ENCODE assay signal across 10 mouse cellular contexts in the genomic region with DNA sequence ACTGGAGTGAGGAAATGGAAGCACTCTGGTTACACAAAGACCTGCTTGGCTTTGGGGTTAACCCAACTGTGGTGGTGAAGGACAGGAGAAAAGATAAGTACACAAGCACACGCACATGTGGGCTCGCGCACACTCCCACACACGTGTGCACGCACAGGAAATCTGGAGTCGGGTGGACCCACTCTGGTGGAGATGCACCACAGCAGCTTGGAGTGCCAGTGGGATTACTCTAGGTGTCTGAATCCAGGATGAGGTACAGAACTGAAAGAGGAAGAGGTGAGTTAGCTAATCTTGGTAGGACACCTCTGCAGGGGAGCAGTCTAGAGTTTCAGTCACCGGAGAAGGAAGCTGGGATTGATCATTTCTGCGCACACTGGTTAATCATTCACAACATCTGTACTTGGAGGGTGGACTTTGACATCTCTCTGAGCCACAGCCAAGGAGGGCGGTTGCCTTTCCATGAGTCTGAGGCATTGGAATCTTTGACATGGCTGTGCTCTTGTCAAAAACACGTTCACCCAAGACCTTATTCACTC. TPM values are rescaled to one million over a fixed set of nuclear protein-coding genes. Genes with fewer than 3 reads are reported as not detected.
DNase-seq lines count a peak whose midpoint lies in the region; ATAC-seq and TF ChIP-seq lines count a peak whose summit lies in the region.
"Had no signal": no experiment of that assay in that cellular context is flagged by ENCODE, and none has a peak within 500 bp of the region (broad histone marks: within the 10 kb centered on the region; RNA-seq: fewer than 3 reads in every experiment).

No protein-coding gene starts in this region.

- H3K27ac ChIP-seq in MEL (ENCODE audit: control insufficient read depth, low read depth, low read length), result 0 out of 2 replicates have a peak overlapping the region, but pooled peaks have one; percentile 36
- H3K27ac ChIP-seq in kidney, embryonic 14.5 days (ENCODE audit: low read depth, low read length), result peak overlapping the region; percentile 5; the same call in 1 of the 2 replicates
- H3K27ac ChIP-seq in liver, embryonic 15.5 days (replicated peaks), result peak overlapping the region; percentile 74
- H3K27ac ChIP-seq: hindbrain, embryonic 15.5 days had no signal

- peak; percentile 90 to 91 for TF ChIP-seq EP300 in MEL (IDR thresholded peaks at IDR 0.05; ENCODE audit: low read depth in 1 of 2, low read length in 2 of 2)

- no peaks in the 10 kb centered on the region for H3K79me2 ChIP-seq in MEL (ENCODE audit: control insufficient read depth, insufficient read depth, low read length, poor library complexity)

- H3K36me3 ChIP-seq in MEL (ENCODE audit: control insufficient read depth in 1 of 2, insufficient read depth in 2 of 2, low read length in 2 of 2), result peaks cover 0 to 6% of the 10 kb centered on the region in 2 experiments; a peak in 2 of 4 replicates
- peaks cover 2% of the 10 kb centered on the region for H3K36me3 ChIP-seq in kidney, embryonic 14.5 days (ENCODE audit: control insufficient read depth, insufficient read depth, low read length)
- H3K36me3 ChIP-seq in liver, embryonic 15.5 days (replicated peaks), result peaks cover 3% of the 10 kb centered on the region

- WGBS in kidney, embryonic 14.5 days, result 76% methylated on average over 10 of the region's 10 CpGs
- 34% methylated on average over 10 of the region's 10 CpGs for WGBS in liver, embryonic 15.5 days (ENCODE audit: insufficient replicate concordance)

- H3K27me3 ChIP-seq in MEL (ENCODE audit: control insufficient read depth in 1 of 2, insufficient read depth in 2 of 2, low read length in 2 of 2), result no peaks in the 10 kb centered on the region
- H3K27me3 ChIP-seq in kidney, embryonic 14.5 days (ENCODE audit: control insufficient read depth, insufficient read depth, low read length), result no peaks in the 10 kb centered on the region
- H3K27me3 ChIP-seq in liver, embryonic 15.5 days, result no peaks in the 10 kb centered on the region
- H3K27me3 ChIP-seq: hindbrain, embryonic 15.5 days; Patski had no signal

- peak; percentile 35; the same call in 1 of the 2 replicates for ATAC-seq in kidney, embryonic 14.5 days (ENCODE audit: low FRiP score, low TSS enrichment)
- ATAC-seq in liver, embryonic 15.5 days (ENCODE audit: insufficient read depth), result peak; percentile 50
- ATAC-seq: Patski had no signal

- H3K9ac ChIP-seq in MEL (ENCODE audit: control insufficient read depth, low read depth, low read length, poor library complexity, severe bottlenecking), result no peak overlapping the region
- H3K9ac ChIP-seq in kidney, embryonic 14.5 days (ENCODE audit: low read depth, low read length), result no peak overlapping the region
- H3K9ac ChIP-seq in liver, embryonic 15.5 days, result no peak overlapping the region
- H3K9ac ChIP-seq: hindbrain, embryonic 15.5 days had no signal

- no peaks in the 10 kb centered on the region for H3K9me3 ChIP-seq in MEL (replicated peaks; ENCODE audit: insufficient read depth, low read length)
- H3K9me3 ChIP-seq in kidney, embryonic 14.5 days (ENCODE audit: control insufficient read depth, low read length), result no peaks in the 10 kb centered on the region
- H3K9me3 ChIP-seq in liver, embryonic 15.5 days (replicated peaks), result no peaks in the 10 kb centered on the region
- H3K9me3 ChIP-seq: hindbrain, embryonic 15.5 days had no signal

- no peak overlapping the region for H3K4me3 ChIP-seq in MEL (ENCODE audit: control insufficient read depth in 1 of 2, insufficient read depth in 1 of 2, low read depth in 2 of 2, low read length in 2 of 2)
- no peak overlapping the region for H3K4me3 ChIP-seq in kidney, embryonic 14.5 days (ENCODE audit: low read length)
- H3K4me3 ChIP-seq in liver, embryonic 15.5 days (replicated peaks), result no peak overlapping the region
- H3K4me3 ChIP-seq: hindbrain, embryonic 15.5 days had no signal

- TF ChIP-seq RAD21 in MEL (IDR thresholded peaks at IDR 0.05; ENCODE audit: low read depth, low read length), result no peak

- DNase-seq in CD4-positive helper T cell, adult 2 months (ENCODE audit: low read depth, low spot score), result peak; percentile 11
- DNase-seq in MEL (ENCODE audit: low read depth, low spot score), result peak; percentile 94
- no peak for DNase-seq in frontal cortex, adult 2 months (ENCODE audit: extremely low spot score in 1 of 2, low spot score in 1 of 2)
- DNase-seq in adipocyte (ENCODE audit: low spot score), result no peak
- DNase-seq in adrenal gland, postnatal 10 days, result no peak
- DNase-seq: gastrocnemius, postnatal 25 days had no signal

- H3K4me2 ChIP-seq in kidney, embryonic 14.5 days (replicated peaks; ENCODE audit: low read depth, low read length), result no peak overlapping the region
- peak overlapping the region; percentile 44 for H3K4me2 ChIP-seq in liver, embryonic 15.5 days
- H3K4me2 ChIP-seq: hindbrain, embryonic 15.5 days had no signal

- peaks cover 3 to 12% of the 10 kb centered on the region in 2 experiments; a peak in 3 of 4 replicates for H3K4me1 ChIP-seq in MEL (ENCODE audit: control insufficient read depth in 1 of 2, insufficient read depth in 2 of 2, low read length in 2 of 2)
- peaks cover under 1% of the 10 kb centered on the region for H3K4me1 ChIP-seq in kidney, embryonic 14.5 days (ENCODE audit: control insufficient read depth, insufficient read depth, low read length)
- H3K4me1 ChIP-seq in liver, embryonic 15.5 days (replicated peaks), result peaks cover 9% of the 10 kb centered on the region

- TF ChIP-seq POLR2A in MEL (IDR thresholded peaks at IDR 0.05; ENCODE audit: control insufficient read depth in 1 of 2, insufficient read depth in 1 of 2, low read depth in 1 of 2, low read length in 2 of 2, poor library complexity in 1 of 2), result no peak

- no peak for TF ChIP-seq CTCF in MEL (IDR thresholded peaks at IDR 0.05 in 2 of 3, conservative IDR thresholded peaks at IDR 0.05 in 1 of 3; ENCODE audit: control insufficient read depth in 1 of 3, insufficient read depth in 1 of 3, low read depth in 2 of 3, low read length in 3 of 3, poor library complexity in 1 of 3, severe bottlenecking in 1 of 3)

TF ChIP-seq in MEL, 35 proteins besides CTCF, POLR2A, EP300 and RAD21:
- TF ChIP-seq MAZ (IDR thresholded peaks at IDR 0.05; ENCODE audit: low read depth, low read length), result peak; percentile 46; the same call in 1 of the 2 replicates
- TF ChIP-seq TCF12 (IDR thresholded peaks at IDR 0.05; ENCODE audit: low read depth, low read length), result peak; percentile 86
- no peak for TF ChIP-seq ZNF384 (IDR thresholded peaks at IDR 0.05; ENCODE audit: low read depth, low read length)
- TF ChIP-seq ELF1 (IDR thresholded peaks at IDR 0.05; ENCODE audit: low read depth, low read length), result no peak
- TF ChIP-seq MAX (IDR thresholded peaks at IDR 0.05; ENCODE audit: low read length), result peak; percentile 33; the same call in 1 of the 2 replicates
- TF ChIP-seq MXI1 (IDR thresholded peaks at IDR 0.05; ENCODE audit: low read depth, low read length), result peak; percentile 66; the same call in 1 of the 2 replicates
- no peak for TF ChIP-seq NRF1 (IDR thresholded peaks at IDR 0.05; ENCODE audit: insufficient read depth, low read depth, low read length, poor library complexity, severe bottlenecking)
- TF ChIP-seq JUND (IDR thresholded peaks at IDR 0.05; ENCODE audit: low read depth, low read length), result 0 out of 2 replicates have a peak, but pooled peaks have one; percentile 52
- TF ChIP-seq GATA1 (IDR thresholded peaks at IDR 0.05; ENCODE audit: low read depth, low read length), result peak; percentile 84
- TF ChIP-seq TAL1 (IDR thresholded peaks at IDR 0.05; ENCODE audit: low read length), result peak; percentile 95
- no peak for TF ChIP-seq UBTF (IDR thresholded peaks at IDR 0.05; ENCODE audit: borderline replicate concordance, insufficient read depth, low read depth, low read length)
- TF ChIP-seq TBP (IDR thresholded peaks at IDR 0.05; ENCODE audit: low read depth, low read length), result 0 out of 2 replicates have a peak, but pooled peaks have one; percentile 42
- peak; percentile 64; the same call in 1 of the 2 replicates for TF ChIP-seq MYC (IDR thresholded peaks at IDR 0.05; ENCODE audit: low read depth, low read length)
- peak; percentile 76 for TF ChIP-seq SIN3A (IDR thresholded peaks at IDR 0.05; ENCODE audit: low read length)
- TF ChIP-seq BHLHE40 (IDR thresholded peaks at IDR 0.05; ENCODE audit: borderline replicate concordance, low read depth, low read length), result peak; percentile 35; the same call in 1 of the 2 replicates
- TF ChIP-seq ETS1 (IDR thresholded peaks at IDR 0.05; ENCODE audit: low read depth, low read length), result 0 out of 2 replicates have a peak, but pooled peaks have one; percentile 62
- peak; percentile 89 for TF ChIP-seq RCOR1 (IDR thresholded peaks at IDR 0.05; ENCODE audit: low read depth, low read length)
- TF ChIP-seq CHD1 (IDR thresholded peaks at IDR 0.05; ENCODE audit: low read depth, low read length), result no peak
TF ChIP-seq in MEL: peak in this region for 13.

RNA-seq across cellular contexts. Expression of a gene that starts 8.3 kb away (rescaled TPM):
- total RNA-seq in MEL (2012; rRNA removed), result 1,328 and 1,871 TPM in 2 replicates
- polyA plus RNA-seq in MEL (2012; ENCODE audit: insufficient read depth in 1 of 2, insufficient read length in 2 of 2, low read depth in 1 of 2, low replicate concordance in 2 of 2, missing spikeins in 1 of 2), result 1,000 to 10,000 TPM in 1 of 2 experiments, 100 to 1,000 TPM in 1; 899 to 1,784 TPM
- 2,303 and 2,603 TPM in 2 replicates for polyA plus RNA-seq in kidney, embryonic 14.5 days (2014; fragmentation: Nextera tagmentation; extraction: Ambion mirVana)
- 559 and 587 TPM in 2 replicates for polyA plus RNA-seq in liver, embryonic 15.5 days (2015; fragmentation: Nextera tagmentation; extraction: Ambion mirVana)
- 1,138 and 1,210 TPM in 2 replicates for polyA plus RNA-seq in frontal cortex, adult 2 months (2012; rRNA removed)
- total RNA-seq in adrenal gland, postnatal 10 days (2021), result 100 to 1,000 TPM; 954 to 956 TPM

RNA-seq across cellular contexts. Expression of a gene that starts 21.3 kb away (rescaled TPM):
- 0.29 and 0.62 TPM in 2 replicates for total RNA-seq in MEL (2012; rRNA removed)
- under 1 TPM in 1 of 2 experiments, not detected in 1; 0.61 TPM for polyA plus RNA-seq in MEL (2012; ENCODE audit: insufficient read depth in 1 of 2, insufficient read length in 2 of 2, low read depth in 1 of 2, low replicate concordance in 2 of 2, missing spikeins in 1 of 2)
- polyA plus RNA-seq in kidney, embryonic 14.5 days (2014; fragmentation: Nextera tagmentation; extraction: Ambion mirVana), result 0.62 and 1.6 TPM in 2 replicates
- not detected in 2 replicates for polyA plus RNA-seq in liver, embryonic 15.5 days (2015; fragmentation: Nextera tagmentation; extraction: Ambion mirVana)
- polyA plus RNA-seq in frontal cortex, adult 2 months (2012; rRNA removed), result 0.67 and 0.82 TPM in 2 replicates
- total RNA-seq in adrenal gland, postnatal 10 days (2021), result under 1 TPM; 0.15 to 0.45 TPM

RNA-seq across cellular contexts. Expression of a gene that starts 38.5 kb away (rescaled TPM):
- total RNA-seq in MEL (2012; rRNA removed), result 34.9 and 45.7 TPM in 2 replicates
- polyA plus RNA-seq in MEL (2012; ENCODE audit: insufficient read depth in 1 of 2, insufficient read length in 2 of 2, low read depth in 1 of 2, low replicate concordance in 2 of 2, missing spikeins in 1 of 2), result 10 to 100 TPM in 1 of 2 experiments, not detected in 1; 27.1 TPM
- 32.1 and 40.3 TPM in 2 replicates for polyA plus RNA-seq in kidney, embryonic 14.5 days (2014; fragmentation: Nextera tagmentation; extraction: Ambion mirVana)
- 6.2 and 7.2 TPM in 2 replicates for polyA plus RNA-seq in liver, embryonic 15.5 days (2015; fragmentation: Nextera tagmentation; extraction: Ambion mirVana)
- polyA plus RNA-seq in frontal cortex, adult 2 months (2012; rRNA removed), result 27.6 and 27.8 TPM in 2 replicates
- total RNA-seq in adrenal gland, postnatal 10 days (2021), result 10 to 100 TPM; 19.5 to 26.4 TPM

Comparison
In these comparisons a context has a peak if more than half of its experiments do, and no peak if none do; other contexts are left out.
1. DNase-seq: peak in CD4-positive helper T cell, adult 2 months (single experiment) and MEL (single experiment); none in frontal cortex, adult 2 months (0 of 2), adipocyte (single experiment) and adrenal gland, postnatal 10 days (single experiment).
2. H3K27ac ChIP-seq: peak in every context shown above with its lines; median percentile 74 in liver, embryonic 15.5 days; 36 in MEL; 5 in kidney, embryonic 14.5 days.